Mouse (Mus musculus): ENCODE data around the gene Icmt. TPM values are rescaled to one million over a fixed set of nuclear protein-coding genes. Genes with fewer than 3 reads are reported as not detected.

Icmt gene
- polyA plus RNA-seq, 1 experiment from 2014 or later: 20.1 TPM

GRCm38 (mm10) chr4:152337772-152338171, 40.7 kb downstream of the Icmt start:
- Histone ChIP-seq H3K4me3 (replicated peaks; ENCODE audit: low read length) (no peak overlapping the region), H3K9ac (ENCODE audit: low read length) (no peak overlapping the region), H3K4me2 (ENCODE audit: low read depth, low read length) (no peak overlapping the region), H3K36me3 (ENCODE audit: control insufficient read depth, insufficient read depth, low read length) (peaks cover 8% of the 10 kb centered on the region), H3K4me1 (ENCODE audit: control insufficient read depth, insufficient read depth, low read length) (0 out of 2 replicates have a peak, but pooled peaks cover 6% of the 10 kb centered on the region), H3K27me3 (ENCODE audit: control insufficient read depth, insufficient read depth, low read length) (peaks cover 39% of the 10 kb centered on the region), H3K27ac (ENCODE audit: low read length) (no peak overlapping the region), H3K9me3 (replicated peaks; ENCODE audit: control insufficient read depth, low read length) (no peaks in the 10 kb centered on the region)
- 30% methylated on average over 6 of the region's 6 CpGs for WGBS
- no peak for ATAC-seq (ENCODE audit: insufficient read depth, low FRiP score)

DNA sequence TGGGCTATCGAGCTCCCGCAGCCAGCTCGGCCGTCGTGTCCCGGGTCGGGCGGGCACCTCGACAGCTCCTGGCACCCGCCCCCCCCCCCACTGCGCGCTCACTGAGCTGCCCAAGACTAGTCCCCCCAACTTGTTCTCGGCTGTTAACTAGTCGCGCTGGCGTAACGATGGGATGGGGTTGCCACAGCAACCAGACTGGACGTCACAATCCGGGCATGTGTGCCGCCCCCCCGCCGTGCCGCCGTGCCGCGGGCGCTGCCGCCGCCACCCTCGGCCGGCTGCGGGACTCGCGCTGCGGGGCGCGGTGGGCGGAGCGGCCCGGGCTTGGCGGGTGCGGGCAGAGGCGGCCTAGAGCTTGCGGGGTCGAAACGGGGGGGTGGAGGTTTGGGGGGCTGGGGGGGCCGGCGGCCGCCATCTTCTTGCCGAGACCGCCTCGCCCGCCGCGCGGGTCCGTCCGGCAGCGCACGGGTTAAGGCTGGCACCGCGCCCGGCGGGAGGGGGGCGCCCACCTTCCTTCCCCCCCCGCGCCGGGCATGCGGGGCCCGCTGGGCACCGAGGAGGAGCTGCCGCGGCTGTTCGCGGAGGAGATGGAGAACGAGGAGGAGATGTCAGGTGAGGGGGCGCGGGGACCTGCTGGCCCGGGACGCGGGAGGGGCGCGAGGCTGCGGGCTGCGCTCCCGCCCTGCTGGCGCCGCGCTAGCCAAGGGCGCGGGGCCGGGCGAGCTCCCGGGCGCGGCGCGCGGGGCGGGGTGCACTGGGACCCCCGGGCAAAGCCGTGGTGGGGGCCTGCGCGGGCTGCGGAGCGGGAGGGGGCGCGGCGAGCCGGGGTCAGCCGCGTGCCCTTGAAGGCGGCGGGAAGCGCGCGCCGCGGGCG, 41.6 kb downstream of the Icmt start, which contains the start of gene Chd5:
Gene Chd5, plus strand, starts transcription at position 233 of the 874 bp plus-strand sequence.
- Histone ChIP-seq H3K4me3 (replicated peaks; ENCODE audit: low read length) (peak within 1 kb of the TSS; percentile 51), H3K4me2 (ENCODE audit: low read depth, low read length) (peak within 1 kb of the TSS; percentile 98), H3K27me3 (ENCODE audit: control insufficient read depth, insufficient read depth, low read length) (peaks cover 39% of the 10 kb centered on the region), H3K9ac (ENCODE audit: low read length) (peak within 1 kb of the TSS; percentile 62), H3K36me3 (ENCODE audit: control insufficient read depth, insufficient read depth, low read length) (peaks cover 5% of the 10 kb centered on the region), H3K9me3 (replicated peaks; ENCODE audit: control insufficient read depth, low read length) (no peaks in the 10 kb centered on the region), H3K27ac (ENCODE audit: low read length) (no peak within 1 kb of the TSS), H3K4me1 (ENCODE audit: control insufficient read depth, insufficient read depth, low read length) (0 out of 2 replicates have a peak, but pooled peaks cover 6% of the 10 kb centered on the region)
- 1% methylated on average over 96 of the region's 120 CpGs for WGBS
- no peak for ATAC-seq (ENCODE audit: insufficient read depth, low FRiP score)

DNA sequence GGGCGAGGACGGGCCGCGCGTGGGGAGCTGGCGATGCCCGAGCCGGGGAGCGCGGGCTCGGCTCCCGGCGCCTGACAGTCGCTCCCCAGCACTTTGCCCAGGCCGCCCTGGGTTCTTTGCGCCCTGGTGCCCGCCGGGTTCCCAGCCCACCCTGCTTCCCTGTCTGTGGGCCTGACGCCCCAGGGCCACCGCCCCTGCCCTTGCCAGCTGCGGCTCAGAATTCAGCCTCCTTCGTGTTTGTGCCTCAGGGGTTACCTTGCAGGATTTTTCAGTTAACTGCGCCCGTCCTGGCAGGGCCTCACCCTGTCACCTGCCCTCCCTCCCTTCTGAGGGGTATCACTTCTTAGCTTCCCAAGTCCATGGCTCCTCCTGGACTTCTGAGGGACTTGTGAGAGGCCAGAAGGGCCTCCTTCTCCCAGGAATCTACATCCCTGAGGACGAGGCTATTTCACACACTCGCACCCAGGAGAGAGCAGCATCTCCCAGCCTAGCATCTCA, 42.3 kb downstream of the Icmt start:
- no peaks in the 10 kb centered on the region for H3K9me3 ChIP-seq (replicated peaks; ENCODE audit: control insufficient read depth, low read length)
- H3K27ac ChIP-seq (ENCODE audit: low read length): no peak overlapping the region
- peak overlapping the region; percentile 98 for H3K4me2 ChIP-seq (ENCODE audit: low read depth, low read length)
- no peaks in the 10 kb centered on the region for H3K36me3 ChIP-seq (ENCODE audit: control insufficient read depth, insufficient read depth, low read length)
- H3K4me3 ChIP-seq (replicated peaks; ENCODE audit: low read length): peak overlapping the region; percentile 51
- peaks cover 39% of the 10 kb centered on the region for H3K27me3 ChIP-seq (ENCODE audit: control insufficient read depth, insufficient read depth, low read length)
- 0 out of 2 replicates have a peak, but pooled peaks cover 6% of the 10 kb centered on the region for H3K4me1 ChIP-seq (ENCODE audit: control insufficient read depth, insufficient read depth, low read length)
- WGBS: 4% methylated on average over 24 of the region's 26 CpGs
- peak overlapping the region; percentile 62 for H3K9ac ChIP-seq (ENCODE audit: low read length)
- no peak for ATAC-seq (ENCODE audit: insufficient read depth, low FRiP score)

DNA sequence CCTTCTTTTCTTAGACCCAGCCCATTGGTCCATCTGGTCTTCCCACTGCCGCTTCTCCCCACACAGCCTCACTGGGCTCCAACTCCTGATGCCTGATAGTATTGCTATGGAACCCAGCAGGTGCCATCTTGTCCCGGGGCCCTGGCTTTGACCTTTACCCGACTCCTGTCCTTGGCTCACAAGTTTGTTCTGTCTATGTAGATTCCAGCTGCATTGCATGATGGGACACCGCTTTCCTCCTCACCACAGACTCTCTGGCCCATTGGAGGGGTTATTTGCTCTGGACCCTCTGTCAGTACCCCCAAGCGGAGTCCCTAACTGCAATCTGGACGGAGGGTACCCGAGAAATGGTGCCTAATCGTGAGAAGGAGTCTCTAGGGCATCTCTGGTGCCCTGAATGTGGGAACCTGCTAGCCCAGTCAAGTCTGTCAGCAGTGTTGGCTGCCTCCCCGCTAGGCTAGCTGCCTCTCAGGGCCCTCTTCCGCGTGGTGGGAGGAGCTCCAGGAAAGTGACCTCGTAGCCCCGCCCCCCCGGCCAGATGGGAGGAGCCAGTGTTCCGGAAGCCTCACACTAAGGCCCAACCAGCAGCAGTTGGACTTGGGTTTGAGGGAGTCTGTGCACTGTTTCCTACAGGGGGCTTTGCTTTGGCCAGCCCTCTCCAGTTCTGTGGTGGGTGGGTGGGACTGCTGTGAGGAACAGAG, 43.7 kb downstream of the Icmt start:
- no peak overlapping the region for H3K9ac ChIP-seq (ENCODE audit: low read length)
- ATAC-seq (ENCODE audit: insufficient read depth, low FRiP score): no peak
- no peak overlapping the region for H3K4me3 ChIP-seq (replicated peaks; ENCODE audit: low read length)
- H3K36me3 ChIP-seq (ENCODE audit: control insufficient read depth, insufficient read depth, low read length): no peaks in the 10 kb centered on the region
- 38% methylated on average over 15 of the region's 15 CpGs for WGBS
- peaks cover 39% of the 10 kb centered on the region for H3K27me3 ChIP-seq (ENCODE audit: control insufficient read depth, insufficient read depth, low read length)
- no peak overlapping the region for H3K27ac ChIP-seq (ENCODE audit: low read length)
- no peaks in the 10 kb centered on the region for H3K9me3 ChIP-seq (replicated peaks; ENCODE audit: control insufficient read depth, low read length)
- peaks cover 16% of the 10 kb centered on the region; the same call in 1 of the 2 replicates for H3K4me1 ChIP-seq (ENCODE audit: control insufficient read depth, insufficient read depth, low read length)
- no peak overlapping the region for H3K4me2 ChIP-seq (ENCODE audit: low read depth, low read length)

GRCm38 (mm10) chr4:152343296-152343695, 46.3 kb downstream of the Icmt start:
- no peak for ATAC-seq (ENCODE audit: insufficient read depth, low FRiP score)
- Histone ChIP-seq H3K27me3 (ENCODE audit: control insufficient read depth, insufficient read depth, low read length) (peaks cover 30% of the 10 kb centered on the region), H3K4me2 (ENCODE audit: low read depth, low read length) (no peak overlapping the region), H3K9ac (ENCODE audit: low read length) (no peak overlapping the region), H3K36me3 (ENCODE audit: control insufficient read depth, insufficient read depth, low read length) (no peaks in the 10 kb centered on the region), H3K4me1 (ENCODE audit: control insufficient read depth, insufficient read depth, low read length) (peaks cover 16% of the 10 kb centered on the region; the same call in 1 of the 2 replicates), H3K27ac (ENCODE audit: low read length) (no peak overlapping the region), H3K4me3 (replicated peaks; ENCODE audit: low read length) (no peak overlapping the region), H3K9me3 (replicated peaks; ENCODE audit: control insufficient read depth, low read length) (no peaks in the 10 kb centered on the region)
- 15% methylated on average over 5 of the region's 5 CpGs for WGBS

GRCm38 (mm10) chr4:152344651-152345050, 47.6 kb downstream of the Icmt start:
- no peaks in the 10 kb centered on the region for H3K9me3 ChIP-seq (replicated peaks; ENCODE audit: control insufficient read depth, low read length)
- 41% methylated on average over 7 of the region's 7 CpGs for WGBS
- H3K27me3 ChIP-seq (ENCODE audit: control insufficient read depth, insufficient read depth, low read length): peaks cover 17% of the 10 kb centered on the region
- no peak for ATAC-seq (ENCODE audit: insufficient read depth, low FRiP score)
- H3K36me3 ChIP-seq (ENCODE audit: control insufficient read depth, insufficient read depth, low read length): no peaks in the 10 kb centered on the region
- H3K4me3 ChIP-seq (replicated peaks; ENCODE audit: low read length): no peak overlapping the region
- peaks cover 11% of the 10 kb centered on the region; the same call in 1 of the 2 replicates for H3K4me1 ChIP-seq (ENCODE audit: control insufficient read depth, insufficient read depth, low read length)
- no peak overlapping the region for H3K9ac ChIP-seq (ENCODE audit: low read length)
- H3K27ac ChIP-seq (ENCODE audit: low read length): no peak overlapping the region
- H3K4me2 ChIP-seq (ENCODE audit: low read depth, low read length): no peak overlapping the region

GRCm38 (mm10) chr4:152345120-152345889, 48.3 kb downstream of the Icmt start:
- peak; percentile 26; the same call in 1 of the 2 replicates for ATAC-seq (ENCODE audit: insufficient read depth, low FRiP score)
- no peak overlapping the region for H3K4me3 ChIP-seq (replicated peaks; ENCODE audit: low read length)
- H3K36me3 ChIP-seq (ENCODE audit: control insufficient read depth, insufficient read depth, low read length): no peaks in the 10 kb centered on the region
- H3K4me1 ChIP-seq (ENCODE audit: control insufficient read depth, insufficient read depth, low read length): peaks cover 11% of the 10 kb centered on the region; the same call in 1 of the 2 replicates
- H3K9ac ChIP-seq (ENCODE audit: low read length): 0 out of 2 replicates have a peak overlapping the region, but pooled peaks have one; percentile 11
- H3K27me3 ChIP-seq (ENCODE audit: control insufficient read depth, insufficient read depth, low read length): peaks cover 10% of the 10 kb centered on the region
- H3K27ac ChIP-seq (ENCODE audit: low read length): no peak overlapping the region
- 37% methylated on average over 7 of the region's 7 CpGs for WGBS
- H3K9me3 ChIP-seq (replicated peaks; ENCODE audit: control insufficient read depth, low read length): no peaks in the 10 kb centered on the region
- no peak overlapping the region for H3K4me2 ChIP-seq (ENCODE audit: low read depth, low read length)

DNA sequence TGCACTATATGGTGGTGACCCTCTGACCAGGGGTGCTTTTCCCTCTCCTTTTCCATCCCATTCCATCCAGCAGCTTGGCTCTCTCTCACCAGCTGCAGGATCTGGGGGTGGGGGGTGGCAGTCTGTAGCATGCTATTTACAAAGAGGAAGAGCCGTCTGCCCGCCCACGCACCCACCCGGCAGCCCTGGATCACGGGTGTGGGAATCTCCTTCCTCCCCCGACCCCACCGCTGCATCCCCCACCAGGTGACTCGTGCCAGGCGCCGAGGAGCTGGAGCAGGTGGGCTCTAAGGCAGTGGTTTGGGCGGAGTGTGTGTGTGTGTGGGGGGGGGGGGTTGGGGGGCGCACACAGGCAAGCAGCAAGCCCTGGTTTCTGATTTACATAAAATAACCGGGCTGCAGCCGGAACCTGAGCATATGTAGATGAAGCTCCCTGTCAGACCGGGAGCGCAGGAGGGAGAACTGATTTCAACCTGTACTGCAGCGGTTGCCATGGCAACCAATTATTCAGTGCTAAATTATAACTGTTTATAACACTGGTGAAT, 52.9 kb downstream of the Icmt start:
- no peak for ATAC-seq (ENCODE audit: insufficient read depth, low FRiP score)
- no peak overlapping the region for H3K27ac ChIP-seq (ENCODE audit: low read length)
- H3K27me3 ChIP-seq (ENCODE audit: control insufficient read depth, insufficient read depth, low read length): peaks cover 14% of the 10 kb centered on the region; the same call in 1 of the 2 replicates
- 6% methylated on average over 17 of the region's 17 CpGs for WGBS
- H3K9ac ChIP-seq (ENCODE audit: low read length): no peak overlapping the region
- no peak overlapping the region for H3K4me3 ChIP-seq (replicated peaks; ENCODE audit: low read length)
- no peaks in the 10 kb centered on the region for H3K36me3 ChIP-seq (ENCODE audit: control insufficient read depth, insufficient read depth, low read length)
- peaks cover 6% of the 10 kb centered on the region; the same call in 1 of the 2 replicates for H3K4me1 ChIP-seq (ENCODE audit: control insufficient read depth, insufficient read depth, low read length)
- no peaks in the 10 kb centered on the region for H3K9me3 ChIP-seq (replicated peaks; ENCODE audit: control insufficient read depth, low read length)
- H3K4me2 ChIP-seq (ENCODE audit: low read depth, low read length): no peak overlapping the region

All from stomach, embryonic 16.5 days (tissue).